Comparison of ENCODE assay signal across 11 mouse cellular contexts in genomic region chr1:68973355-68974127, GRCm38 (mm10).
A peak's percentile ranks its signal among the peaks of the same experiment; 100 is the strongest.
DNase-seq lines count a peak whose midpoint lies in the region; ATAC-seq lines count a peak whose summit lies in the region.
"Had no signal": no experiment of that assay in that cellular context is flagged by ENCODE, and none has a peak within 500 bp of the region (broad histone marks: within the 10 kb centered on the region; RNA-seq: fewer than 3 reads in every experiment).

No protein-coding gene starts in this region.

- no peak overlapping the region for H3K27ac ChIP-seq in hindbrain, embryonic 13.5 days
- no peak overlapping the region for H3K27ac ChIP-seq in hindbrain, embryonic 14.5 days
- H3K27ac ChIP-seq in heart, embryonic 13.5 days (replicated peaks), result peak overlapping the region; percentile 55
- no peak overlapping the region for H3K27ac ChIP-seq in limb, embryonic 13.5 days
- H3K27ac ChIP-seq: layer of hippocampus, adult 2 months had no signal

- H3K9me3 ChIP-seq in hindbrain, embryonic 13.5 days, result no peaks in the 10 kb centered on the region
- H3K9me3 ChIP-seq in hindbrain, embryonic 14.5 days (ENCODE audit: control insufficient read depth, low read length), result no peaks in the 10 kb centered on the region
- no peaks in the 10 kb centered on the region for H3K9me3 ChIP-seq in heart, embryonic 13.5 days
- no peaks in the 10 kb centered on the region for H3K9me3 ChIP-seq in limb, embryonic 13.5 days

- peaks cover 7% of the 10 kb centered on the region; the same call in 1 of the 2 replicates for H3K4me1 ChIP-seq in hindbrain, embryonic 13.5 days (replicated peaks)
- peaks cover 5% of the 10 kb centered on the region; the same call in 1 of the 2 replicates for H3K4me1 ChIP-seq in hindbrain, embryonic 14.5 days (replicated peaks; ENCODE audit: control insufficient read depth, insufficient read depth, low read length)
- peaks cover 9% of the 10 kb centered on the region for H3K4me1 ChIP-seq in heart, embryonic 13.5 days
- peaks cover 8% of the 10 kb centered on the region for H3K4me1 ChIP-seq in limb, embryonic 13.5 days

- H3K4me3 ChIP-seq in hindbrain, embryonic 13.5 days, result no peak overlapping the region
- H3K4me3 ChIP-seq in hindbrain, embryonic 14.5 days (replicated peaks; ENCODE audit: low read length), result no peak overlapping the region
- H3K4me3 ChIP-seq in heart, embryonic 13.5 days, result no peak overlapping the region
- no peak overlapping the region for H3K4me3 ChIP-seq in limb, embryonic 13.5 days
- H3K4me3 ChIP-seq: layer of hippocampus, adult 2 months had no signal

- ATAC-seq in hindbrain, embryonic 13.5 days (ENCODE audit: low FRiP score), result 0 out of 2 replicates have a peak, but pooled peaks have one; percentile 28
- ATAC-seq in hindbrain, embryonic 14.5 days (ENCODE audit: low FRiP score), result no peak
- no peak for ATAC-seq in heart, embryonic 13.5 days (ENCODE audit: extremely low read depth, insufficient number of reproducible peaks, low FRiP score, low TSS enrichment)
- peak; percentile 51; the same call in 1 of the 2 replicates for ATAC-seq in limb, embryonic 13.5 days (ENCODE audit: low FRiP score, low read depth)

- 56% methylated on average over 5 of the region's 5 CpGs for WGBS in hindbrain, embryonic 13.5 days
- WGBS in hindbrain, embryonic 14.5 days, result 57% methylated on average over 5 of the region's 5 CpGs
- WGBS in heart, embryonic 13.5 days, result 62% methylated on average over 5 of the region's 5 CpGs
- WGBS in limb, embryonic 13.5 days, result 33% methylated on average over 5 of the region's 5 CpGs

- H3K36me3 ChIP-seq in hindbrain, embryonic 13.5 days, result no peaks in the 10 kb centered on the region
- H3K36me3 ChIP-seq in hindbrain, embryonic 14.5 days (replicated peaks; ENCODE audit: control insufficient read depth, insufficient read depth), result no peaks in the 10 kb centered on the region
- H3K36me3 ChIP-seq in heart, embryonic 13.5 days, result no peaks in the 10 kb centered on the region
- no peaks in the 10 kb centered on the region for H3K36me3 ChIP-seq in limb, embryonic 13.5 days

- DNase-seq in hindbrain, embryonic 14.5 days (ENCODE audit: low spot score), result no peak
- DNase-seq in adrenal gland, postnatal 14 days, result peak; percentile 41
- no peak for DNase-seq in urinary bladder, postnatal 25 days (ENCODE audit: low spot score)
- DNase-seq in thymus, postnatal 36 days, result no peak
- DNase-seq in c-Kit-positive CD71-positive TER-119-positive erythroid progenitor cells, embryonic 14.5 days (ENCODE audit: low spot score), result no peak
- DNase-seq: cerebellum, postnatal 25 days; gastrocnemius, postnatal 25 days had no signal

- H3K27me3 ChIP-seq in hindbrain, embryonic 13.5 days, result no peaks in the 10 kb centered on the region
- H3K27me3 ChIP-seq in hindbrain, embryonic 14.5 days (ENCODE audit: control insufficient read depth, insufficient read depth, low read length), result no peaks in the 10 kb centered on the region
- H3K27me3 ChIP-seq in heart, embryonic 13.5 days (replicated peaks), result no peaks in the 10 kb centered on the region
- no peaks in the 10 kb centered on the region for H3K27me3 ChIP-seq in limb, embryonic 13.5 days

- H3K4me2 ChIP-seq in hindbrain, embryonic 13.5 days, result no peak overlapping the region
- H3K4me2 ChIP-seq in hindbrain, embryonic 14.5 days (replicated peaks), result no peak overlapping the region
- peak overlapping the region; percentile 21; the same call in 1 of the 2 replicates for H3K4me2 ChIP-seq in heart, embryonic 13.5 days
- no peak overlapping the region for H3K4me2 ChIP-seq in limb, embryonic 13.5 days (replicated peaks)

- no peak overlapping the region for H3K9ac ChIP-seq in hindbrain, embryonic 13.5 days
- no peak overlapping the region for H3K9ac ChIP-seq in hindbrain, embryonic 14.5 days
- no peak overlapping the region for H3K9ac ChIP-seq in heart, embryonic 13.5 days
- no peak overlapping the region for H3K9ac ChIP-seq in limb, embryonic 13.5 days

Comparison
In these comparisons a context has a peak if more than half of its experiments do, and no peak if none do; other contexts are left out.
1. ATAC-seq: peak in hindbrain, embryonic 13.5 days (single experiment) and limb, embryonic 13.5 days (single experiment); none in hindbrain, embryonic 14.5 days (single experiment) and heart, embryonic 13.5 days (single experiment).